14 mouse cellular contexts compared by ENCODE assay signal in the genomic region with DNA sequence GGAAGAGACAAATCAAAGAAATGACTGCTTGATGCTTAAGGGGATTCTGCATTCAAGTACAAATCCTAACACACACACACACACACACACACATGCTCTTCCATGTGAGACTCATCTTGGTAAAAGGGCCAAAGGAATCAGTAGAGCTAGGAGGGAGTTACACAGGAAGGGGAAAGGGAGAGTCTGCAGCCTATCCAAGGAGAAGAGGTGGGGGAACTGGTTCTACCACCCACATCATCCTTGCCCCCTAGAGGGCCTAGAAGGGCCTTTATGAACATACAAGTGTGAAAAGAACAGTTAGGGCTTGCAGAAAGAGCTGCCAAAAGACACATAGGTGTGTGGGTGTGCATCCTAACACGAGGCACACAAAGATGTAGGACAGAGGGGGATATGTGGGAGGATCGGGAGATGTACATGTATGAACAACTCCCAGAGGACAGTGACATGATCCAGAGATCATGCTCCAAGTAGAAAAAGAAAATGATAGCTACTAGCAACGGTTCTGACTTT. TPM values are rescaled to one million over a fixed set of nuclear protein-coding genes. Genes with fewer than 3 reads are reported as not detected.
DNase-seq lines count a peak whose midpoint lies in the region; ATAC-seq and TF ChIP-seq lines count a peak whose summit lies in the region.
"Had no signal": no experiment of that assay in that cellular context is flagged by ENCODE, and none has a peak within 500 bp of the region (broad histone marks: within the 10 kb centered on the region; RNA-seq: fewer than 3 reads in every experiment).

No protein-coding gene starts in this region.

- no peaks in the 10 kb centered on the region for H3K9me3 ChIP-seq in intestine, embryonic 15.5 days
- no peaks in the 10 kb centered on the region for H3K9me3 ChIP-seq in intestine, postnatal 0 days (ENCODE audit: control insufficient read depth)
- H3K9me3 ChIP-seq: limb, embryonic 12.5 days; liver, embryonic 13.5 days had no signal

- H3K36me3 ChIP-seq in intestine, embryonic 15.5 days = peaks cover 25% of the 10 kb centered on the region
- peaks cover 54% of the 10 kb centered on the region for H3K36me3 ChIP-seq in intestine, postnatal 0 days (ENCODE audit: control insufficient read depth, insufficient read depth)

- no peak overlapping the region for H3K4me2 ChIP-seq in intestine, embryonic 15.5 days (replicated peaks)
- no peak overlapping the region for H3K4me2 ChIP-seq in intestine, postnatal 0 days (replicated peaks; ENCODE audit: low read depth)
- H3K4me2 ChIP-seq: limb, embryonic 12.5 days; liver, embryonic 13.5 days had no signal

- TF ChIP-seq CTCF in gastrocnemius, adult 2 months (IDR thresholded peaks at IDR 0.05) = no peak
- TF ChIP-seq CTCF in intestine, postnatal 0 days (IDR thresholded peaks at IDR 0.05; ENCODE audit: low read depth) = no peak

- no peak overlapping the region for H3K9ac ChIP-seq in intestine, embryonic 15.5 days
- H3K9ac ChIP-seq in intestine, postnatal 0 days (ENCODE audit: low read depth, low read length) = no peak overlapping the region
- H3K9ac ChIP-seq: limb, embryonic 12.5 days; liver, embryonic 13.5 days had no signal

- H3K27me3 ChIP-seq in intestine, embryonic 15.5 days (replicated peaks) = no peaks in the 10 kb centered on the region
- no peaks in the 10 kb centered on the region for H3K27me3 ChIP-seq in intestine, postnatal 0 days (replicated peaks; ENCODE audit: control insufficient read depth, insufficient read depth, low read length)
- H3K27me3 ChIP-seq: limb, embryonic 12.5 days; liver, embryonic 13.5 days had no signal

- DNase-seq in gastrocnemius, adult 2 months = no peak
- DNase-seq in gastrocnemius, postnatal 36 days = no peak
- DNase-seq in 416B (ENCODE audit: low read depth) = peak; percentile 8
- DNase-seq in gonadal fat pad, adult 2 months (ENCODE audit: low read depth) = peak; percentile 84
- no peak for DNase-seq in urinary bladder, postnatal 25 days (ENCODE audit: low spot score)
- no peak for DNase-seq in gastrocnemius, postnatal 4 days (ENCODE audit: low spot score in 2 of 2)
- DNase-seq: cerebellum, adult 8-10 months; right cerebral cortex, postnatal 25 days had no signal

- H3K4me1 ChIP-seq in intestine, embryonic 15.5 days (replicated peaks) = peaks cover 10% of the 10 kb centered on the region; the same call in 1 of the 2 replicates
- H3K4me1 ChIP-seq in intestine, postnatal 0 days (replicated peaks; ENCODE audit: control insufficient read depth, insufficient read depth, low read length) = no peaks in the 10 kb centered on the region

- H3K4me3 ChIP-seq in gastrocnemius, adult 2 months = no peak overlapping the region
- H3K4me3 ChIP-seq in intestine, embryonic 15.5 days (replicated peaks) = no peak overlapping the region
- no peak overlapping the region for H3K4me3 ChIP-seq in intestine, postnatal 0 days (ENCODE audit: low read depth, low read length)
- H3K4me3 ChIP-seq: left cerebral cortex, adult 2 months; limb, embryonic 12.5 days; liver, embryonic 13.5 days had no signal

- peak overlapping the region; percentile 56 for H3K27ac ChIP-seq in gastrocnemius, adult 2 months
- no peak overlapping the region for H3K27ac ChIP-seq in intestine, embryonic 15.5 days
- H3K27ac ChIP-seq in intestine, postnatal 0 days (ENCODE audit: low read depth, low read length) = no peak overlapping the region
- H3K27ac ChIP-seq: left cerebral cortex, adult 2 months; limb, embryonic 12.5 days; liver, embryonic 13.5 days had no signal

- intact Hi-C loops in gastrocnemius, adult 2 months (cut with DNase I) = no loop called here
- intact Hi-C loops in gastrocnemius, postnatal 36 days (cut with DNase I) = no loop called here

- WGBS in intestine, embryonic 15.5 days = 79% methylated on average over 3 of the region's 3 CpGs
- 87% methylated on average over 3 of the region's 3 CpGs for whole genome bisulfite sequencing in intestine, postnatal 0 days

- ATAC-seq in intestine, embryonic 15.5 days = peak; percentile 33; the same call in 1 of the 2 replicates
- no peak for ATAC-seq in intestine, postnatal 0 days
- ATAC-seq: midbrain, embryonic 16.5 days had no signal

RNA-seq across cellular contexts. Expression of a gene that starts 58.0 kb away (rescaled TPM):
- total RNA-seq in gastrocnemius, adult 2 months (2021) = 10 to 100 TPM; 42.4 to 42.5 TPM
- total RNA-seq in gastrocnemius, postnatal 36 days (2021) = 10 to 100 TPM; 35.9 to 41.2 TPM
- 27.1 and 31.7 TPM in 2 replicates for polyA plus RNA-seq in intestine, embryonic 15.5 days (2015; fragmentation: Nextera tagmentation; extraction: Ambion mirVana)
- 13.0 and 14.9 TPM in 2 replicates for polyA plus RNA-seq in intestine, postnatal 0 days (2015; fragmentation: Nextera tagmentation; extraction: Ambion mirVana)
- polyA plus RNA-seq in gonadal fat pad, adult 2 months (2012; rRNA removed) = 11.3 and 11.5 TPM in 2 replicates
- 10 to 100 TPM; 31.2 to 39.1 TPM for total RNA-seq in gastrocnemius, postnatal 4 days (2021)

Comparison
In these comparisons a context has a peak if more than half of its experiments do, and no peak if none do; other contexts are left out.
1. DNase-seq: peak in 416B (single experiment) and gonadal fat pad, adult 2 months (single experiment); none in gastrocnemius, adult 2 months (single experiment), gastrocnemius, postnatal 36 days (0 of 2), urinary bladder, postnatal 25 days (single experiment) and gastrocnemius, postnatal 4 days (0 of 2).